Mouse (Mus musculus) ES-E14 (cell line): ENCODE data around the gene Ofd1.

Source experiments
- CHD2 ChIP-seq: IDR thresholded peaks from 2 replicates; pipeline ENCODE4 v1.6.1; 2014; ENCODE audit warnings: mild to moderate bottlenecking, low read depth, low read length, inconsistent platforms
- HCFC1 ChIP-seq: IDR thresholded peaks from 2 replicates; pipeline ENCODE4 v1.6.1; 2012; ENCODE audit warnings: low read length, inconsistent platforms, borderline replicate concordance; ENCODE audit not compliant: insufficient read depth
- MAFK ChIP-seq: IDR thresholded peaks from 2 replicates; pipeline ENCODE4 v1.6.1; 2014; ENCODE audit warnings: mild to moderate bottlenecking, low read depth, low read length, inconsistent platforms; ENCODE audit not compliant: insufficient read depth
- ZC3H11A ChIP-seq: IDR thresholded peaks from 2 replicates; pipeline ENCODE4 v1.6.1; 2012; ENCODE audit warnings: low read depth, mild to moderate bottlenecking, inconsistent platforms, low read length, borderline replicate concordance

- TF ChIP-seq ZC3H11A (no peak), HCFC1 (no peak), MAFK (no peak), CHD2 (no peak)
These were observed 91.9 kb downstream of the Ofd1 start for GRCm38 (mm10) chrX:166348634-166349033.
